Mouse (Mus musculus): Measurements from ENCODE around the gene Rnf121. TPM values are rescaled to one million over a fixed set of nuclear protein-coding genes. Genes with fewer than 3 reads are reported as not detected.

Rnf121 gene
- total RNA-seq, 2 experiments from 2014 or later = 22.4 to 24.2 TPM

- no peak for DNase-seq
Observed at GRCm38 (mm10) chr7:101999461-102000151, 65.7 kb downstream of the Rnf121 start.

GRCm38 (mm10) chr7:101998194-101998927 lies 66.9 kb downstream of the Rnf121 start:
- peak; percentile 87 for DNase-seq

GRCm38 (mm10) chr7:101994241-101994640 lies 71.0 kb downstream of the Rnf121 start:
- DNase-seq = no peak

- DNase-seq = no peak
Observed at GRCm38 (mm10) chr7:101985081-101985480, 80.2 kb downstream of the Rnf121 start.

- DNase-seq = no peak
Observed at GRCm38 (mm10) chr7:101982735-101983134, 82.5 kb downstream of the Rnf121 start.

- DNase-seq = peak; percentile 67
Observed at GRCm38 (mm10) chr7:101974505-101974904, 90.8 kb downstream of the Rnf121 start.

- DNase-seq = no peak
Observed at GRCm38 (mm10) chr7:101973730-101974129, 91.5 kb downstream of the Rnf121 start.

GRCm38 (mm10) chr7:101971721-101972120 lies 93.5 kb downstream of the Rnf121 start:
- DNase-seq = no peak

GRCm38 (mm10) chr7:101970821-101971461 lies 94.3 kb downstream of the Rnf121 start:
- DNase-seq = peak; percentile 78

- DNase-seq = peak; percentile 86
Observed at GRCm38 (mm10) chr7:101970429-101970775, 94.9 kb downstream of the Rnf121 start.

GRCm38 (mm10) chr7:101969694-101970428 lies 95.4 kb downstream of the Rnf121 start:
- DNase-seq = peak; percentile 87

Other genes starting within 250 kb of the Rnf121 start
- not detected for gene Phox2a, start 247.2 kb downstream of the Rnf121 start, total RNA-seq (2021)
- 10 to 100 TPM; 79.7 to 88.0 TPM for gene Inppl1, start 227.2 kb downstream of the Rnf121 start, total RNA-seq (2021)
- 1 to 10 TPM; 2.0 to 5.4 TPM for gene Folr2, start 208.3 kb downstream of the Rnf121 start, total RNA-seq (2021)
- gene Anapc15, start 201.8 kb downstream of the Rnf121 start, total RNA-seq (2021) = 10 to 100 TPM; 14.2 to 17.6 TPM
- under 1 TPM; 0.67 to 0.77 TPM for gene Folr1, start 194.7 kb downstream of the Rnf121 start, total RNA-seq (2021)
- gene Lamtor1, start 159.6 kb downstream of the Rnf121 start, total RNA-seq (2021) = 100 to 1,000 TPM in 1 of 2 experiments, 10 to 100 TPM in 1; 94.3 to 103 TPM
- not detected for gene Tomt, start 159.1 kb downstream of the Rnf121 start, total RNA-seq (2021)
- gene Lrrc51, start 131.6 kb downstream of the Rnf121 start, total RNA-seq (2021) = 1 to 10 TPM; 3.0 to 4.2 TPM
- 10 to 100 TPM; 43.8 to 46.7 TPM for gene Numa1, start 131.4 kb downstream of the Rnf121 start, total RNA-seq (2021)
- 1 to 10 TPM; 1.9 to 2.7 TPM for gene Il18bp, start 46.8 kb downstream of the Rnf121 start, total RNA-seq (2021)
- 1 to 10 TPM; 4.5 to 5.1 TPM for gene Xndc1, start within 50 bp of the Rnf121 start, total RNA-seq (2021)
- under 1 TPM in 1 of 2 experiments, not detected in 1; 0.80 TPM for gene Xntrpc, start 244 bp upstream of the Rnf121 start, total RNA-seq (2021)
- gene Trpc2, start 17.6 kb upstream of the Rnf121 start, total RNA-seq (2021) = 1 to 10 TPM in 1 of 2 experiments, under 1 TPM in 1; 0.43 to 1.1 TPM
- gene Art1, start 36.3 kb upstream of the Rnf121 start, total RNA-seq (2021) = 100 to 1,000 TPM; 383 to 418 TPM
- gene Art5, start 44.0 kb upstream of the Rnf121 start, total RNA-seq (2021) = 10 to 100 TPM; 10.2 to 10.3 TPM
- not detected for gene Chrna10, start 51.4 kb upstream of the Rnf121 start, total RNA-seq (2021)
- 10 to 100 TPM; 19.9 to 22.9 TPM for gene Nup98, start 144.7 kb upstream of the Rnf121 start, total RNA-seq (2021)
- 10 to 100 TPM; 19.5 to 24.9 TPM for gene Pgap2, start 144.7 kb upstream of the Rnf121 start, total RNA-seq (2021)
- 10 to 100 TPM; 14.6 to 15.5 TPM for gene Rhog, start 190.6 kb upstream of the Rnf121 start, total RNA-seq (2021)
- gene Stim1, start 202.3 kb upstream of the Rnf121 start, total RNA-seq (2021) = 100 to 1,000 TPM; 169 to 171 TPM

All from gastrocnemius, postnatal 25 days (tissue).